Mouse (Mus musculus) heart, adult 2 months (tissue): Measurements from ENCODE around the gene Csnk1e.

Source experiments
- EP300 ChIP-seq: fragments of 200-500 bp; IDR thresholded peaks from 2 replicates; pipeline ENCODE4 v1.6.1; 2011; ENCODE audit warnings: low read depth, low read length, control low read depth; ENCODE audit not compliant: insufficient read depth
- POLR2A ChIP-seq: fragments of 200-500 bp; IDR thresholded peaks from 2 replicates; pipeline ENCODE4 v1.6.1; 2011; ENCODE audit warnings: mild to moderate bottlenecking, low read depth, low read length, control low read depth; ENCODE audit not compliant: insufficient read depth

DNA sequence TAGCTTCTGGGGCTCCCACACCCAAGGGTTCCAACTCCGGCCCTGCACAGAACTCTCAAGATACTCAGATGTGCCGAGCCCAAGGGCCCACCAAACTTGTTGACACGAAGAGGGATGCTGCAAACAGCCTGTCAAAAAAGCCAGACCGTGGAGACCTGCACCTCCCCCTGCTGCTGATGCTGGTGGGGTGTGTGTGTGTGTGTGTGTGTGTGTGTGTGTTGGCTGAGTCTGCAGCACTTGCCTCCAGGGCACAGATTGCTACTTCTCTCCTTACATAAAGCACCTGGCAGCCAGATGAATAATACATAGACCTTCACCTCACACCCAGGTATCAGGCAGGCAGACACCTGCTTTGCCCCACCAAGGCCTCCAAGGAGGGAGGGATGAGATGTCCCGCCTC lies 53.2 kb downstream of the Csnk1e start:
- TF ChIP-seq POLR2A (no peak), EP300 (no peak)
